ENCODE assay signal across 14 mouse cellular contexts in genomic region chr11:88520951-88521730, GRCm38 (mm10).
DNase-seq lines count a peak whose midpoint lies in the region; ATAC-seq lines count a peak whose summit lies in the region.
"Had no signal": no experiment of that assay in that cellular context is flagged by ENCODE, and none has a peak within 500 bp of the region (broad histone marks: within the 10 kb centered on the region; RNA-seq: fewer than 3 reads in every experiment).

No protein-coding gene starts in this region.

- H3K9me3 ChIP-seq in heart, embryonic 12.5 days (replicated peaks) = no peaks in the 10 kb centered on the region
- H3K9me3 ChIP-seq in hindbrain, embryonic 15.5 days = no peaks in the 10 kb centered on the region
- H3K9me3 ChIP-seq: limb, embryonic 10.5 days; lung, embryonic 15.5 days had no signal

- H3K27me3 ChIP-seq in heart, embryonic 12.5 days (replicated peaks) = no peaks in the 10 kb centered on the region
- H3K27me3 ChIP-seq in hindbrain, embryonic 15.5 days = no peaks in the 10 kb centered on the region
- H3K27me3 ChIP-seq: CH12.LX; lung, embryonic 15.5 days had no signal

- no peak overlapping the region for H3K9ac ChIP-seq in heart, embryonic 12.5 days
- H3K9ac ChIP-seq in hindbrain, embryonic 15.5 days = no peak overlapping the region
- H3K9ac ChIP-seq: lung, embryonic 15.5 days had no signal

- peak overlapping the region; percentile 69; the same call in 1 of the 2 replicates for H3K27ac ChIP-seq in heart, embryonic 12.5 days (ENCODE audit: poor library complexity, severe bottlenecking)
- H3K27ac ChIP-seq in hindbrain, embryonic 15.5 days (replicated peaks) = peak overlapping the region; percentile 66
- H3K27ac ChIP-seq: limb, embryonic 10.5 days; lung, embryonic 15.5 days had no signal

- WGBS in heart, embryonic 12.5 days = 69% methylated on average over 19 of the region's 19 CpGs
- WGBS in hindbrain, embryonic 15.5 days = 32% methylated on average over 19 of the region's 19 CpGs

- 0 out of 2 replicates have a peak, but pooled peaks cover 4% of the 10 kb centered on the region for H3K36me3 ChIP-seq in heart, embryonic 12.5 days
- H3K36me3 ChIP-seq in hindbrain, embryonic 15.5 days = no peaks in the 10 kb centered on the region
- H3K36me3 ChIP-seq: lung, embryonic 15.5 days had no signal

- H3K4me2 ChIP-seq in heart, embryonic 12.5 days = no peak overlapping the region
- no peak overlapping the region for H3K4me2 ChIP-seq in hindbrain, embryonic 15.5 days
- H3K4me2 ChIP-seq: lung, embryonic 15.5 days had no signal

- no peak overlapping the region for H3K4me3 ChIP-seq in heart, embryonic 12.5 days
- H3K4me3 ChIP-seq in hindbrain, embryonic 15.5 days = no peak overlapping the region
- H3K4me3 ChIP-seq: limb, embryonic 10.5 days; lung, embryonic 15.5 days had no signal

- DNase-seq in heart, adult 11 months = no peak
- peak; percentile 40 to 42 for DNase-seq in right cerebral cortex, postnatal 10 days (ENCODE audit: low spot score in 2 of 2)
- no peak for DNase-seq in right cerebral cortex, adult 2 months (ENCODE audit: low spot score in 2 of 2)
- peak; percentile 63 for DNase-seq in testis, postnatal 14 days (ENCODE audit: low spot score)
- no peak for DNase-seq in B cell, adult 2 months
- DNase-seq in kidney, postnatal 25 days = no peak
- DNase-seq: cerebellum, adult 11-12 months; heart, adult 18-20 months; thymus, postnatal 14 days had no signal

- peaks cover 73% of the 10 kb centered on the region for H3K4me1 ChIP-seq in heart, embryonic 12.5 days (replicated peaks)
- peaks cover 75% of the 10 kb centered on the region for H3K4me1 ChIP-seq in hindbrain, embryonic 15.5 days (replicated peaks)

- no peak for ATAC-seq in heart, embryonic 12.5 days (ENCODE audit: insufficient number of reproducible peaks, low FRiP score)
- 0 out of 2 replicates have a peak, but pooled peaks have one; percentile 25 for ATAC-seq in hindbrain, embryonic 15.5 days (ENCODE audit: low FRiP score, low read depth)

Comparison
In these comparisons a context has a peak if more than half of its experiments do, and no peak if none do; other contexts are left out.
1. DNase-seq: peak in right cerebral cortex, postnatal 10 days (2 of 2) and testis, postnatal 14 days (single experiment); none in heart, adult 11 months (single experiment), right cerebral cortex, adult 2 months (0 of 2), B cell, adult 2 months (0 of 2) and kidney, postnatal 25 days (0 of 2).